Mouse (Mus musculus): ENCODE measurements around the gene Pik3ca.

The Pik3ca gene

DNA sequence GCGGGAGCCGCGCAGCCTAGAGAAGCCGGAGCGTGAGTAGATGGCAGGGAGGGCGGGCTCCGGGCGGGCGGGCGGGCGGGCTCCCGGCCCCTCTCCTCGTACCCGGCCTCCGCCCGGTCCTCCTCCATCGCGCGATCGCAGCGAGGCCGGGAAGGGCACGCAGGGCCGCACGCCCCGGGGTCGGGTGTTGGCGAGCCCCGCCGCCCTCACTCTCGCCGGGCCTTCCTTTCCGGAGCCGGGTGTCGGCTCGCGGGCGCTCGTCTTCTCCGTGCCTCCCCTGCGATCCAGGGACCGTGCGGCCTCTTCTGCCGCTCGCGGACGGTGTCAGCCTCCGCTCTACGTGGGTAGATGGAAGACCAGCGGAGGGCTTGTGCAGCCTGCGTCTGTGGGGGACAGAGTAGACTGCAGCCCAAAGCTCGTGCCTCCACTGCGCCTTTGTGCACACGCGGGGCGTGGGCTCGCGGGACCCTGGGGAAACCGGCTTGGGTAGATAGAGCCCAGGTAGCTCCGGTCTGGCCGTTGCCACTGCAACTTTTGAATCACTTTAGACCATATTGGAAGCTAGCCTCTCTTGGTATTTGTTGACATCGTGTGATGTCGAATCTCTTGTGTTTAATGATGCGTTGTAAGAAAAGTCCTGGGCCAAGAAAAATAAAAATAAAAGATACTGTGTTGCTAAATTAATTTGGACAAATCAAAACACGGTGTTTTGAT is at the start of gene Pik3ca:
Gene Pik3ca, plus strand, starts transcription at position 211 of the 714 bp plus-strand sequence.
- peak; percentile 54 to 71 for DNase-seq

- no peak for DNase-seq
These were observed 49.6 kb upstream of the Pik3ca start for GRCm38 (mm10) chr3:32347881-32348280.

GRCm38 (mm10) chr3:32361221-32361620 is 36.2 kb upstream of the Pik3ca start:
- no peak for DNase-seq

GRCm38 (mm10) chr3:32364195-32364594 is 33.3 kb upstream of the Pik3ca start:
- DNase-seq: peak in 1 of 2 experiments; percentile 15

GRCm38 (mm10) chr3:32364841-32365545 is 32.5 kb upstream of the Pik3ca start:
- peak in 1 of 2 experiments; percentile 30 for DNase-seq

DNA sequence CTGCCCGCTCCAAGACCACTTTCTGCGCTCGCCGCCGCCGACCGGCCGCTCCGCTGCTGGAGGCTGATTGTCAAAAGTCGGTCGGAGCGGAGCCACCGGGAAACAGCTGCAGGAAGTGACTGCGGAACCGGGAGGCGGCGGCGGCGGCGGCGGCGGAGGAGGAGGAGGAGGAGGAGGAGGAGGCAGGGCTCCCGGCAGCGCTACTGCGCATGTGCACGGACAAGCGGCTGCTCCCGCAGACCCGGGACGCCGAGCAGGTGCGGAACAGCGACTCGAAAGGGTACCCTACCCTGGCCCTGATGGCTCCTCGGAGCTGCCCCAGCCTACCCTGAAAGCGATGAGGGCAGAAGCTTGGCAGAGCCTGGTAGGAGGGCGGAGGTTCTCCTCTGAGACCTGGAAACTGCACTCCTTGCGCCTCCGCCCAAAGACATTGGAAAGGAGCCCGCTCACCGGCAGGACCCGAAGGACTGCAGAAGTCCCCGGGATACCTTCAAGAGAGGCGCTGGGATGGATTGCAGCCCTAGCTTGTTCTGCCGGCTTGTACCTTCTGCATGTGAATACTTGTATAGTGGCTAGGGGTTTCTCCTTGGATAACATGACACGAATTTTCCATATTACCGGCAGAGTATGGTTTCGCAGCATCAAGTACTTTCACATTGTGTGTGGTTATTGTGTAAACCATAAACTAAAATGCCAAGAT is 31.8 kb upstream of the Pik3ca start, which contains the start of gene Zmat3:
Gene Zmat3, minus strand, starts transcription at position 469 of the 700 bp plus-strand sequence.
- DNase-seq: peak; percentile 90 to 92

DNA sequence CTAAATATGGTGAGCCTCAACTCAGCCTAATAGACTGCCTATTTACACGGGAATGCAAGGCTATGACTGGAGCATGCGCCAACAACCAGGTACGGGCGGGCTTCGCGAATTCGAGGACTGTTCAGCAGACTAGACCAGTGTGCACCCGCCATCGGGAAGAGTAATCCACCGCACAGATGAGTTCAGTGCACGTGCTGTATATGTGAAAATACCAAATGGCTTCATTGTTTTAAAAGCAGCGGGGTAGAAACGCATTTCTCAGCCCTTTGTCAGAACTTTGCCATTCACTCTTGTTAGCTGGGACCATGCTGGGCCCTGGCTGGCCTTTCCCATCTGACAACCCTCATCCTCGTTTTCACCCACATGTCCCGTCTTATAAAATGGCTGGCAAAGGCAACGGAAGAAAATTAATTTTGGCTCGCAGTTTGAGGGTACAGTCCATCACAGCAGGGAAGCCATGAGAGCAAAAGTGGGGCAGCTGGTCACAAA is 31.2 kb upstream of the Pik3ca start:
- peak; percentile 45 to 55 for DNase-seq

GRCm38 (mm10) chr3:32367516-32367915 is 30.0 kb upstream of the Pik3ca start:
- no peak for DNase-seq

GRCm38 (mm10) chr3:32371957-32372356 is 25.5 kb upstream of the Pik3ca start:
- no peak for DNase-seq

DNA sequence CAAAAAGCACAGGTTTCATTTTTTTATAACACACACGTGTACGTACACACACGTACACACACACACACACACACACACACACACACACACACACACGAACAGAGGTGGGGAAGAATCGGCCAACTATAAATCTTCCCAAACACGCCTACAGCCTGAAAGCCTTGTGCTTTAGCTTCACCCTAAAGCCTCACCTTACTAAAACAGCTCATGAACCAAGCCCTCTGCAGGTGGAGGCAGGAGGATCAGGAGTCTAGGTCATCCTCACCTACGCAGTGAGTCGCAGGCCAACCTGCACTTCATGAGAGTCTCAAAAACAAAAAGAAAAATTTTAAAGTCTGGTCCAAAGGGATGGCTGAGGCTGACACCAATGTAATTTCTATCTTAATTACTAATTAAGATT is 25.0 kb upstream of the Pik3ca start:
- no peak for DNase-seq

DNA sequence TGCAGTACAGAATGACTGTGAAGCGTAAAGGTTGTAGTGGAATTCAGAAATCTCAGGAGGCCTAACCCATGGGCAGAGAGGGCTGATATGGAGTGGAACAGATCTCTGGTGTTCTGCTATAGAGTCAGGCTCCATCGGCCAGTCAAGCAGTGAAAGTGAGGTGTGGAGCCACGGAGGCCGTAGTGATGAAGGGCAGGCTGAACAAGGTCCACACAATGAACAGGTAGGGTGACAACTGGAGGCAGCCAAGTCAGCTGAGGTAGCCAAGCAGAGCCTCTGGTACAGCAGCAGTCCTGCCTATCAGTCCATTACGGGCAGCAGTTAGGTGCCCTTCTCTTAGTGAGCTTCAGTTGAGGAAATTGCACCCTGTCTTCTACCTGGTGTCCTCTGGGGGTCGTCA is 24.2 kb upstream of the Pik3ca start:
- no peak for DNase-seq

DNA sequence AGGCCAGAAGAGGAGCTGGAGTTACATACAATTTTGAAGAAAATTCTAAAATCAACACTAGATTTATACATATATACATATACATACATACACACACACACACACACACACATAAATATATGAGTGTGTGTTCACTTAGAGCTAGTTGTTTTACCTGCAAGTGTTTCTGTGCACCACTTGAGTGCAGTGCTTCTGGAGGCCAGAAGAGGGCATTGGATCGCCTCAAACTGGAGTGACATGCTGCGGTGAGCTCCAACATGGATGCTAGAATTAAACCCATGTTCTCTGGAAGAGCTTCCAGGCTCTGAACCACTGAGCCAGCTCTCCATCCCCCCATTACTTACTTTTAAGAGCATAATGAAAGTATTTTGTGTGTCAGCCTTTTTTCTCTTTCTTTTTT is 17.6 kb upstream of the Pik3ca start:
- no peak for DNase-seq

GRCm38 (mm10) chr3:32381556-32381955 is 15.9 kb upstream of the Pik3ca start:
- no peak for DNase-seq

DNA sequence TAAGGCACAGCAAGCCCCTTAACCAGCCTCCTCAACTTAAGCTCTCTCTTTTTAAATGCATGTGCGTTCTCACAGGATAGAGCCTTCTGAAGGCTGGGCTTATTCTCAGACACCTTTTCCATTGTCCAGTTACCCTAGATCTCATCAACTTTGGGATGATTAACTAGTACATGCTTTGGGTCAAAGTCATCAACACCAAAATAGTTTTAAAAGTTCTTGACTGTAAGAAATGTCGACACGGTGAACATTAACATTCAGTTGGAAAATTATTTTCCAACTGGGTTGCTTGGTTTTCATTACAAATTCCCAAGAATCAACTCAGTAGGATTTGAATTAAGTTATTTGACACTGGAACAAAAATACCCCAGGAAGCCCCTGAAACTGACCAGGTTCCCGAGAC is 4.6 kb upstream of the Pik3ca start:
- no peak for DNase-seq

GRCm38 (mm10) chr3:32393986-32394385 is 3.5 kb upstream of the Pik3ca start:
- no peak for DNase-seq

DNA sequence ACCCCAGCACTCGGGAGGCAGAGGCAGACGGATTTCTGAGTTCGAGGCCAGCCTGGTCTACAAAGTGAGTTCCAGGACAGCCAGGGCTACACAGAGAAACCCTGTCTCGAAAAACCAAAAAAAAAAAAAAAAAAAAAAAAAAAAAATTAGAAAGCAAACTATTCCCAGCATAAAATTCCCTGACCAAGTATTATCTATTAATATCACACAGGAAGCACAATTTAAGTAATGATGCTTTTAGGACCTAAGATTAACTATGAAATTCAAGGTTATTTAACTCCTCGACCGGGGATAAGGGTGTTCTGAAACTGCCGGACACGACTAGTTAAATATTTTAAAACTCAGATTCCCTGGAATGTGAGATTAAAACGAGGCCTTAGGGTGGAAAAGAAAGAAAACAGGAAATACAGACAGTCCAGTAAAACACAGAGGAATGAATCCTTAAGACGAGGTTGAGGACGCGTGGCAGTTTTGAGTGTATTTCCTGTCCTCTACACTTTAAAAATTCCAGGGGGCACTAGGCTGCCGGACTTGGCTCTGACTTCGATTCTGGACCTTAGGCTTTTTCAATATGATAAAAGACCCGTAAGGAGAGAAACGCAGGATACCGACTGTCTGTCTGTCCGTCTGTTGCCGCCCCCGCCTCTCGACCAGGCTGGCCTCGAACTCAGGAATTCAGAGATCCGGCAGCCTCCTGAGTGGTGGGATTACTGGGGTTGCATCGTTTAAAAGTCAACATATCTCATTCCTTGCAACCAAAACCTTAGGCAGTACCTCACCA is 1.5 kb upstream of the Pik3ca start:
- DNase-seq: peak; percentile 30 to 53

DNA sequence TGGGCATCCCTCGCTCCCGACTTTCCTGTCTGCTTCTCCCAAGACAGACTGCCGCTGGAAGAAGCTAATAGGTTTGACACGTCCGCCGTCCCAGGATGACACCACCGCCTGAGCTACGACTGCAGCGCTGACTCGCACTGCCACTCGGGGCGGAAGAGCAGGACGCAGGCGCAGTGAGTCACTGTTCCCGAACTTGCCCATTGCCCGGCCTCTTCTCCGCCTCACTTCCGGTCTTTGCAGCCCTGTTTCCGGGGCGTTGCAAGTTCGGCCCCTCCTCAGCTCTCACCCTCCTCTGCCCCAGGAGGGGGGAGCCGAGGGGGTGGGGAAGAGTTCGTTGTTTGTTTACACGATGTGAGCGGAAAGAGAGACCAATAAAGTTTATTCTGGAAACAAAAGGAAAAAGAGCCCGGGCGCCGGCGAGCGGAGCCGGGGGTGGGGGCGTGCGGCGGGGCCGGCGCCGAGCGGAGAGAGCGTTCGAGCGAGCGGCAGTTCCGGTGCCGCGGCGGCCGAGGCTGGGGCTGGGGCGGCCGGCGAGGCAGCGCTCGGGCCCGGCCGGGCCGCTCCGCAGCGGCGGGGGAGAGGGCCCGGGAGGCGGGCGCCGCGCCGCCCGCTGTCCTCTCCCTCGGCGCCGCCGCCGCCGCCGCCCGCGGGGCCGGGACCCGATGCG is 544 bp upstream of the Pik3ca start:
- peak; percentile 96 to 98 for DNase-seq

- no peak for DNase-seq
These were observed 686 bp downstream of the Pik3ca start for GRCm38 (mm10) chr3:32398175-32398538.

DNA sequence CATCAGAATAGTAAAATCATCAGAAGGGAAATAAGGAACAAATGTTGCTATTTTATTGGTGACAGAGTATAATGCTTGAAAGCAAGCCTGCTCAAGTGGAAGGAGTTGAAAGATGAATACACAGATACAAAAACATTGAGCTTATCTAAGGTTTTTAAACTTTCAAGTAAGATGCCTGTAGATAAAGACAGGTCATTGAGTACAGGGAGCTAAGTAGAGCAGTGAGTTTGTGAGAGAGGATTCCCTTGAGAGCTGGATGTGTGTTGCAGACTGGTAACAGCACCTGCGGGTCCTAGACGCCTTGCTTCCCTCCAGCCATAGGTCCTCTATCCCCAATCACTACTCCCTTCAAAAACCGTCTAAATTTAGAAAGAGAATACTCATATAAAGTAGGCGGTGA is 1.2 kb downstream of the Pik3ca start:
- no peak for DNase-seq

DNA sequence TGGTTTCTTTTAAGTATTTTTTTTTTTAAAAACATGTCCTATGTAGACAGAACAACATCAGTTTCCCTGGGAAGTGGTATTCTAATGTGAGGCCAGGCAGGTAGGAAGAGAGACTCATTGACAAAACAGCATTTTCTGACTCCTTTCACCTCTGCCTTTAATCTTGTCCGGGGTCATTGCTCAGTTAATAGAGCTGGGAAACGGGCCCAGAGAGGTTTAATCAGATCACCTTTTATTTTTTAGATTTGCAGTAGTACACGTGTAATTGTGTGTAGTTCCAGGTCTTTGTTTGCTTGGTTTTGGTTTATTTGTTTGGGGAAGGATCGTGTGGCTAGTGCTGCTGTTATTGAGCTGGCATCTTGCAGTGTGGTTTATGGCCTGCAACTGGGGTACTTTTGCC is 1.9 kb downstream of the Pik3ca start:
- DNase-seq: no peak

DNA sequence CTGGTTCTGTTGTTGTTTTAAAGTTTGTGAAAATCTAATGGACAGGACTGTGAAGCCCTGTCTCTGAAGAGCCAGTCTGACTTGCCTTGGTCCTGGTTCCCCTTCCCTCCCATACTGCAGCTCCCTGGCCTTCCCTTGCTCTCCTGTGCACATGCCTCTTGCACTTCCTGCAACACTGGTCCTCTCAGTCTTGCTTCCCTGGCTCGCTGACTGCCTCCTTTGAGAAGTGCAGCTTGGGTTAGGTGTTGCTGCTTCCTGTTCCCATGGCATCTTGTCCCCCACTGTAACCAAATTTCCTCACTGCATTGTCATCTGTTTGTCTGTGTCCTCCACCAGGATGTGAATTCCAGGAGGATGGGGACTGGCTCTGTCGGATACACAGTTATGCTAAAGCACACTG is 2.5 kb downstream of the Pik3ca start:
- peak in 1 of 2 experiments; percentile 9 for DNase-seq

GRCm38 (mm10) chr3:32401591-32401990 is 4.1 kb downstream of the Pik3ca start:
- DNase-seq: no peak

Data from cerebellum, adult 18-20 months (tissue).